Mouse (Mus musculus) MEL (cell line): ENCODE measurements at regions not wholly inside any gene's neighbourhood (a gene's known extent, or its start where the extent isn't known, plus 50 kb on each side); places are given as distances from the start of the nearest gene placed in this dataset.
"Not testable (repeated sequence)": the region's sequence is repeated elsewhere in the genome, so short reads cannot be mapped to it uniquely, and the experiment has no call there.

Experiments used
- DNase-seq: peaks from one replicate; pipeline ENCODE4 v3.0.0; 2011; ENCODE audit warnings: low read depth, low spot score
- H3K27ac ChIP-seq: 2 replicates; pipeline ENCODE4 v1.5.1; 2012; ENCODE audit warnings: low read depth, mild to moderate bottlenecking, control low read depth, low read length, moderate library complexity; ENCODE audit not compliant: control insufficient read depth
- H3K27me3 ChIP-seq, 2 experiments: fragments of 150-350 bp in 1 of 2; sonication (generic) in 1 of 2; 2 replicates each; pipeline ENCODE4 v1.6.1; 2012; ENCODE audit warnings: low read length in 2 of 2, mild to moderate bottlenecking in 2 of 2, improper control_type of control experiment in 1 of 2, moderate library complexity in 1 of 2; ENCODE audit not compliant: insufficient read depth in 2 of 2, control insufficient read depth in 1 of 2
- H3K36me3 ChIP-seq, 2 experiments: 2 replicates each; pipeline ENCODE4 v1.6.1; 2012 to 2014; ENCODE audit warnings: low read length in 2 of 2, improper control_type of control experiment in 1 of 2, inconsistent platforms in 1 of 2, mild to moderate bottlenecking in 1 of 2; ENCODE audit not compliant: insufficient read depth in 2 of 2, control insufficient read depth in 1 of 2
- H3K4me1 ChIP-seq, 2 experiments: fragments of 150-350 bp in 1 of 2; sonication (generic) in 1 of 2; 2 replicates each; pipeline ENCODE4 v1.6.1; 2012; ENCODE audit warnings: low read length in 2 of 2, improper control_type of control experiment in 1 of 2, mild to moderate bottlenecking in 1 of 2; ENCODE audit not compliant: insufficient read depth in 2 of 2, control insufficient read depth in 1 of 2
- H3K4me3 ChIP-seq, 2 experiments: fragments of 150-350 bp in 1 of 2; sonication (generic) in 1 of 2; 2 replicates each; pipeline ENCODE4 v1.5.1; 2012; ENCODE audit warnings: low read depth in 2 of 2, low read length in 2 of 2, mild to moderate bottlenecking in 2 of 2, moderate library complexity in 2 of 2, control low read depth in 1 of 2, improper control_type of control experiment in 1 of 2; ENCODE audit not compliant: control insufficient read depth in 1 of 2, insufficient read depth in 1 of 2
- H3K79me2 ChIP-seq: 2 replicates; pipeline ENCODE4 v1.6.1; 2012; ENCODE audit warnings: mild to moderate bottlenecking, low read length, moderate library complexity; ENCODE audit not compliant: control insufficient read depth, poor library complexity, insufficient read depth
- H3K9ac ChIP-seq: 2 replicates; pipeline ENCODE4 v1.6.1; 2012; ENCODE audit warnings: low read depth, mild to moderate bottlenecking, control low read depth, low read length, moderate library complexity; ENCODE audit not compliant: control insufficient read depth, poor library complexity, severe bottlenecking
- H3K9me3 ChIP-seq: fragments of 150-350 bp; sonication (generic); replicated peaks from 2 replicates; pipeline ENCODE4 v1.6.1; 2012; ENCODE audit warnings: mild to moderate bottlenecking, low read length, improper control_type of control experiment, moderate library complexity; ENCODE audit not compliant: insufficient read depth
- CHD1 ChIP-seq: IDR thresholded peaks from 2 replicates; pipeline ENCODE4 v1.6.1; 2012; ENCODE audit warnings: low read depth, mild to moderate bottlenecking, inconsistent platforms, low read length, improper control_type of control experiment
- GABPA ChIP-seq: IDR thresholded peaks from 2 replicates; pipeline ENCODE4 v1.6.1; 2012; ENCODE audit warnings: low read depth, mild to moderate bottlenecking, inconsistent platforms, low read length, improper control_type of control experiment, moderate library complexity
- GATA1 ChIP-seq: IDR thresholded peaks from 2 replicates; pipeline ENCODE4 v1.6.1; 2011; ENCODE audit warnings: low read depth, low read length, improper control_type of control experiment
- KAT2A ChIP-seq: conservative IDR thresholded peaks from 2 replicates; pipeline ENCODE4 v1.6.1; 2012; ENCODE audit warnings: low read depth, low read length, improper control_type of control experiment, inconsistent platforms
- MAFK ChIP-seq: IDR thresholded peaks from 2 replicates; pipeline ENCODE4 v1.6.1; 2011; ENCODE audit warnings: low read depth, mild to moderate bottlenecking, low read length, improper control_type of control experiment, borderline replicate concordance
- MAZ ChIP-seq: IDR thresholded peaks from 2 replicates; pipeline ENCODE4 v1.6.1; 2012; ENCODE audit warnings: low read depth, mild to moderate bottlenecking, inconsistent platforms, low read length, improper control_type of control experiment
- MXI1 ChIP-seq: IDR thresholded peaks from 2 replicates; pipeline ENCODE4 v1.6.1; 2011; ENCODE audit warnings: mild to moderate bottlenecking, low read depth, low read length, improper control_type of control experiment
- MYB ChIP-seq: IDR thresholded peaks from 2 replicates; pipeline ENCODE4 v1.6.1; 2011; ENCODE audit warnings: mild to moderate bottlenecking, low read depth, low read length, improper control_type of control experiment
- NELFE ChIP-seq: IDR thresholded peaks from 2 replicates; pipeline ENCODE4 v1.6.1; 2011; ENCODE audit warnings: low read depth, low read length, improper control_type of control experiment
- TBP ChIP-seq: IDR thresholded peaks from 2 replicates; pipeline ENCODE4 v1.8.0; 2011; ENCODE audit warnings: low read depth, low read length, improper control_type of control experiment
- USF2 ChIP-seq, 2 experiments: IDR thresholded peaks; 2 replicates each; pipeline ENCODE4 v1.6.1; 2011 to 2012; ENCODE audit warnings: improper control_type of control experiment in 2 of 2, low read length in 2 of 2, borderline replicate concordance in 1 of 2, inconsistent platforms in 1 of 2, low read depth in 1 of 2, mild to moderate bottlenecking in 1 of 2; ENCODE audit not compliant: insufficient read depth in 1 of 2
- ZKSCAN1 ChIP-seq: IDR thresholded peaks from 2 replicates; pipeline ENCODE4 v1.6.1; 2012; ENCODE audit warnings: low read depth, mild to moderate bottlenecking, inconsistent platforms, low read length, improper control_type of control experiment, moderate library complexity
- ZNF384 ChIP-seq: IDR thresholded peaks from 2 replicates; pipeline ENCODE4 v1.6.1; 2012; ENCODE audit warnings: low read depth, mild to moderate bottlenecking, inconsistent platforms, low read length, improper control_type of control experiment

DNA sequence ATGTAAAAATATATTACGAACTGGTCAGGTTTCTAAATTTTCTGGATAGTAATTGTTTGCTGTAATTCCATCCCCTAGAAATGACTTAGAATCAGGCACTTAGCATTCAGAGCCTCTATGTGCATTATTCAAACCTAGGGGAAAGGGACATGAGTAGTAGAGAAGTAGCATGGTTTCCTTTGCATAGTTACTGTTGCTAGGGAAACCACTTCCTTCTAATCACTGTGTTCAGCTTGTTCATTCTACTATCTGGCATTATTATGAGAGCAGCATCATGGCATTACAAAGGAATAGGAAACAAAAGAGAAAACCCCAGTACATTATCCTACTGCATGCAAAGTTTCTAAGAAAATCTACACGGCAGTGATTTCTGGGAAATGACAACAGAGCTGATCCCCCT lies 65.9 kb upstream of the Ccnh start:
- no peaks in the 10 kb centered on the region for H3K27me3 ChIP-seq
- no peak for DNase-seq
- no peak overlapping the region for H3K9ac ChIP-seq
- no peaks in the 10 kb centered on the region for H3K79me2 ChIP-seq
- no peak for TF ChIP-seq GABPA
- TF ChIP-seq TBP, result no peak
- TF ChIP-seq MYB, result no peak
- TF ChIP-seq GATA1, result no peak
- no peak for TF ChIP-seq MXI1
- TF ChIP-seq USF2 (IDR thresholded peaks at IDR 0.05; ENCODE audit: borderline replicate concordance in 1 of 2, insufficient read depth in 1 of 2, low read depth in 1 of 2, low read length in 2 of 2), result no peak
- no peak for TF ChIP-seq CHD1
- TF ChIP-seq NELFE, result no peak
- TF ChIP-seq KAT2A, result no peak
- H3K36me3 ChIP-seq, result no peaks in the 10 kb centered on the region
- H3K27ac ChIP-seq, result no peak overlapping the region
- no peaks in the 10 kb centered on the region for H3K9me3 ChIP-seq
- H3K4me1 ChIP-seq, result no peaks in the 10 kb centered on the region
- H3K4me3 ChIP-seq, result no peak overlapping the region

DNA sequence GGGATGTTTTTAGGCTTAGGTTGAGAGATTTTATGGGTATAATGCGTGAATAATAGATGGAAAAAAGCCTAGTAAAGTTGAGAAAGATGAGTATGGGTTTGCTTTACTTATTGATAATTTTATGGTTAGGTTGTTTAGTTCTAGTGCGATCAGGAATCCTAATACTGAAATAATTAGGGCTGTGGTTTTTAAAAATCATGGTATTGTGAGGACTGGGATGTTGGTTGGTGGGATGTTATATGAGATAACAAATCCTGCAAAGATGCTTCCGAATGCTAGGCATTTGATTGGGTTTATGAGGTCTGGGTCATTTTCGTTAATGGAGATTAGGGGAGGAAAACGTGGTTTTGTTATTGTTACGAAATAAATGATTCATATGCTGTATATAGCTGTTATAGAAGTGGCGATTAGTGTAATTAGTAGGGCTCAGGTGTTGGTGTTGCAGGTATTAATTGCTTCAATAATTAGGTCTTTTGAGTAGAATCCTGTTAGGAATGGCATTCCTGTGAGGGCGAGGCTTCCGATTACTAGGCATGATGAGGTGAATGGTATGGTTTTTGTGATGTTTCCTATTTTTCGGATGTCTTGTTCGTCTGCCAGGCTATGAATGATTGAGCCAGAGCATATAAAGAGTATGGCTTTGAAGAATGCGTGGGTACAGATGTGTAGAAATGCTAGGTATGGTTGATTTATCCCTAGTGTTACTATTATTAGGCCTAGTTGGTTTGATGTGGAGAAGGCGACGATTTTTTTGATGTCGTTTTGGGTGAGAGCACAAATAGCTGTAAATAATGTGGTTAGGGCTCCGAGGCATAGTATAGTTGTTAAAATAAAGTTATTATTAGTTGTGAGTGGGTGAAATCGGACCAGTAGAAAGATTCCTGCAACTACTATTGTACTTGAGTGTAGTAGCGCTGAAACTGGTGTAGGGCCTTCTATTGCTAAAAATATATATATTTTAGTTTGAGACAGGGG lies 62.3 kb upstream of the Ccnh start:
- H3K4me3 ChIP-seq, H3K9me3 ChIP-seq, H3K79me2 ChIP-seq, H3K36me3 ChIP-seq, H3K9ac ChIP-seq, H3K27me3 ChIP-seq, DNase-seq, H3K4me1 ChIP-seq, H3K27ac ChIP-seq: not testable (repeated sequence)

DNA sequence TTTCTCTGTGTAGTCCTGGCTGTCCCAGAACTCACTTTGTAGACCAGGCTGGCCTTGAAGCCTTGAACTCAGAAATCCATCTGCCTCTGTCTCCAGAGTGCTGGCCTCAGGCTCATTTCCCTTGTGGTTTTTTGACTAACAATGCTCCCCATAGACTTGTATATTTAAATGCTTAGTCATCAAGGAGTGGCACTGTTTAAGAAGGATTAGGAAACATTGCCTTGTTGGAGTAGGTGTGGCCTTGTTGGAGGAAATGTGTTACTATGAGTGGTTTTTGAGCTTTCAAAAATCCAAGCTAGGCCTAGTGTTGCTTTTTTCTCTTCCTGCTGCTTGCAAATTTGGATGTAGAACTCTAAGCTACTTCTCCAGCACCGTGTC lies 61.7 kb upstream of the Ccnh start:
- no peaks in the 10 kb centered on the region for H3K79me2 ChIP-seq
- no peak overlapping the region for H3K9ac ChIP-seq
- H3K4me1 ChIP-seq, result no peaks in the 10 kb centered on the region
- TF ChIP-seq MAFK, result no peak
- TF ChIP-seq MAZ, result no peak
- TF ChIP-seq ZKSCAN1, result no peak
- TF ChIP-seq ZNF384, result no peak
- TF ChIP-seq, all 39 proteins: peak for 0
- no peaks in the 10 kb centered on the region for H3K27me3 ChIP-seq
- DNase-seq, result no peak
- H3K36me3 ChIP-seq, result no peaks in the 10 kb centered on the region
- H3K4me3 ChIP-seq, result no peak overlapping the region
- H3K27ac ChIP-seq, result no peak overlapping the region
- H3K9me3 ChIP-seq, result no peaks in the 10 kb centered on the region
